Mouse (Mus musculus): Measurements from ENCODE around the gene Ncoa4.

- TF ChIP-seq CHD2 (IDR thresholded peaks at IDR 0.05; ENCODE audit: low read depth, low read length) (no peak), ZC3H11A (IDR thresholded peaks at IDR 0.05; ENCODE audit: borderline replicate concordance, low read depth, low read length) (no peak), ZNF384 (IDR thresholded peaks at IDR 0.05; ENCODE audit: low read depth, low read length) (no peak), HCFC1 (IDR thresholded peaks at IDR 0.05; ENCODE audit: borderline replicate concordance, insufficient read depth, low read length) (no peak), MAFK (IDR thresholded peaks at IDR 0.05; ENCODE audit: insufficient read depth, low read depth, low read length) (no peak)
Measured at GRCm38 (mm10) chr14:32160563-32160962, 898 bp downstream of the Ncoa4 start.
